Mouse (Mus musculus) CH12.LX (cell line): ENCODE measurements around the gene Akap2.

Experiments
- CHD2 ChIP-seq: IDR thresholded peaks from 2 replicates; pipeline ENCODE4 v1.6.1; 2011; ENCODE audit warnings: low read length, improper control_type of control experiment
- JUND ChIP-seq: conservative IDR thresholded peaks from 2 replicates; pipeline ENCODE4 v1.6.1; 2011; ENCODE audit warnings: low read depth, low read length, improper control_type of control experiment
- KAT2A ChIP-seq: IDR thresholded peaks from 2 replicates; pipeline ENCODE4 v1.6.1; 2012; ENCODE audit warnings: low read length, improper control_type of control experiment, inconsistent platforms; ENCODE audit not compliant: insufficient replicate concordance
- POLR2A ChIP-seq: IDR thresholded peaks from 2 replicates; pipeline ENCODE4 v1.6.1; 2011; ENCODE audit warnings: low read depth, mild to moderate bottlenecking, improper control_type of control experiment, low read length
- ZNF384 ChIP-seq: IDR thresholded peaks from 2 replicates; pipeline ENCODE4 v1.6.1; 2012; ENCODE audit warnings: low read depth, low read length, improper control_type of control experiment, inconsistent platforms

- no peak for TF ChIP-seq CHD2
- no peak for TF ChIP-seq POLR2A
- no peak for TF ChIP-seq JUND
- no peak for TF ChIP-seq KAT2A
- no peak for TF ChIP-seq ZNF384
Measured at GRCm38 (mm10) chr4:57916201-57916661, 198.8 kb downstream of the Akap2 start, which contains the start of gene D630039A03Rik.
